Mouse (Mus musculus) MEL (cell line): ENCODE data around the gene Xpo1.

Experiments used
- BHLHE40 ChIP-seq: IDR thresholded peaks from 2 replicates; pipeline ENCODE4 v1.6.1; 2012; ENCODE audit warnings: low read depth, mild to moderate bottlenecking, inconsistent platforms, low read length, improper control_type of control experiment, borderline replicate concordance
- CTCF ChIP-seq, 3 experiments: IDR thresholded peaks in 2 of 3; conservative IDR thresholded peaks in 1 of 3; 2 replicates each; pipeline ENCODE4 v1.5.1; 2011 to 2012; ENCODE audit warnings: low read length in 3 of 3, low read depth in 2 of 3, mild to moderate bottlenecking in 2 of 3, improper control_type of control experiment in 1 of 3, inconsistent platforms in 1 of 3, mixed read lengths in 1 of 3, moderate library complexity in 1 of 3; ENCODE audit not compliant: control insufficient read depth in 1 of 3, insufficient read depth in 1 of 3, poor library complexity in 1 of 3, severe bottlenecking in 1 of 3
- EP300 ChIP-seq, 2 experiments: IDR thresholded peaks; 2 replicates each; pipeline ENCODE4 v1.6.1; 2011; ENCODE audit warnings: improper control_type of control experiment in 2 of 2, low read length in 2 of 2, low read depth in 1 of 2, mild to moderate bottlenecking in 1 of 2
- NELFE ChIP-seq: IDR thresholded peaks from 2 replicates; pipeline ENCODE4 v1.6.1; 2011; ENCODE audit warnings: low read depth, low read length, improper control_type of control experiment
- SMC3 ChIP-seq: IDR thresholded peaks from 2 replicates; pipeline ENCODE4 v1.6.1; 2011; ENCODE audit warnings: low read depth, low read length, improper control_type of control experiment
- TAL1 ChIP-seq: IDR thresholded peaks from 2 replicates; pipeline ENCODE4 v1.6.1; 2012; ENCODE audit warnings: mild to moderate bottlenecking, inconsistent platforms, low read length, moderate library complexity, mixed read lengths
- ZKSCAN1 ChIP-seq: IDR thresholded peaks from 2 replicates; pipeline ENCODE4 v1.6.1; 2012; ENCODE audit warnings: low read depth, mild to moderate bottlenecking, inconsistent platforms, low read length, improper control_type of control experiment, moderate library complexity

DNA sequence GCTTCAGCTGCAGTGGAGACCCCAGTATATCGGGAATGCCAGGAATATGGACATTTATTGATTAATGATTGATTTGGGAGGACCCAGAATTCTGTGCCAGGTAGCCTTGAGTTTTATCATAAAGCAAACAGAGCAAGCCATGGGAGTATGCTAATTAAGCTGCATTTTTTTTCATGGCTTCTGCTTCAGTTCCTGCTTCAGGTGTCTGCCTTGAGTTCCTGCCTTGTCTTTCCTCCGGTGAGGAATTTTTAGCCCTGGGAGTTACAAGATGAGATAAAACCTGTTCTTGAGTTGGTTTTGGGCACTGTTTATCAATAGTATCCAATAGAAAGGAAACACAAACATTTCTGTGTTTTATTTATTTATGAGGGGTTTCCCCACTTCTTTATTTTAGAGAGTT is 73.6 kb downstream of the Xpo1 start:
- TF ChIP-seq EP300 (IDR thresholded peaks at IDR 0.05; ENCODE audit: low read depth in 1 of 2, low read length in 2 of 2) (no peak), NELFE (no peak), TAL1 (no peak), ZKSCAN1 (no peak), CTCF (IDR thresholded peaks at IDR 0.05 in 2 of 3, conservative IDR thresholded peaks at IDR 0.05 in 1 of 3; ENCODE audit: control insufficient read depth in 1 of 3, insufficient read depth in 1 of 3, low read depth in 2 of 3, low read length in 3 of 3, poor library complexity in 1 of 3, severe bottlenecking in 1 of 3) (no peak), SMC3 (no peak), BHLHE40 (no peak)
